Mouse (Mus musculus): ENCODE results near the gene Nrp1. TPM values are rescaled to one million over a fixed set of nuclear protein-coding genes. Genes with fewer than 3 reads are reported as not detected.

The Nrp1 gene
- polyA plus RNA-seq, 1 experiment from 2014 or later: 126 TPM

- Histone ChIP-seq H3K4me3 (ENCODE audit: control insufficient read depth in 1 of 2, insufficient read depth in 1 of 2, low read depth in 1 of 2, low read length in 2 of 2) (no peak overlapping the region), H3K4me1 (ENCODE audit: control insufficient read depth in 2 of 2, insufficient read depth in 2 of 2, low read length in 2 of 2) (no peaks in the 10 kb centered on the region), H3K36me3 (ENCODE audit: control insufficient read depth, insufficient read depth, low read length) (no peaks in the 10 kb centered on the region), H3K9ac (ENCODE audit: low read length) (no peak overlapping the region), H3K27me3 (ENCODE audit: control insufficient read depth, insufficient read depth, low read length) (no peaks in the 10 kb centered on the region), H3K4me2 (ENCODE audit: low read length) (no peak overlapping the region), H3K9me3 (ENCODE audit: control insufficient read depth, low read length) (no peaks in the 10 kb centered on the region), H3K27ac (replicated peaks in 1 of 2; ENCODE audit: control insufficient read depth in 1 of 2, insufficient read depth in 1 of 2, low read depth in 2 of 2, low read length in 2 of 2) (no peak overlapping the region)
- ATAC-seq (ENCODE audit: insufficient number of reproducible peaks, insufficient read depth, low FRiP score, low read depth): no peak
Measured at GRCm38 (mm10) chr8:128350405-128350804, 8.0 kb upstream of the Nrp1 start.

GRCm38 (mm10) chr8:128351211-128351610 is 7.2 kb upstream of the Nrp1 start:
- no peaks in the 10 kb centered on the region for H3K9me3 ChIP-seq (ENCODE audit: control insufficient read depth, low read length)
- H3K4me2 ChIP-seq (ENCODE audit: low read length): no peak overlapping the region
- no peaks in the 10 kb centered on the region for H3K36me3 ChIP-seq (ENCODE audit: control insufficient read depth, insufficient read depth, low read length)
- ATAC-seq (ENCODE audit: insufficient number of reproducible peaks, insufficient read depth, low FRiP score, low read depth): no peak
- H3K27me3 ChIP-seq (ENCODE audit: control insufficient read depth, insufficient read depth, low read length): no peaks in the 10 kb centered on the region
- H3K4me3 ChIP-seq (ENCODE audit: control insufficient read depth in 1 of 2, insufficient read depth in 1 of 2, low read depth in 1 of 2, low read length in 2 of 2): no peak overlapping the region
- H3K9ac ChIP-seq (ENCODE audit: low read length): no peak overlapping the region
- H3K27ac ChIP-seq (replicated peaks in 1 of 2; ENCODE audit: control insufficient read depth in 1 of 2, insufficient read depth in 1 of 2, low read depth in 2 of 2, low read length in 2 of 2): no peak overlapping the region
- H3K4me1 ChIP-seq (ENCODE audit: control insufficient read depth in 2 of 2, insufficient read depth in 2 of 2, low read length in 2 of 2): peaks cover 3 to 7% of the 10 kb centered on the region in 2 experiments

- Histone ChIP-seq H3K9me3 (ENCODE audit: control insufficient read depth, low read length) (no peaks in the 10 kb centered on the region), H3K27me3 (ENCODE audit: control insufficient read depth, insufficient read depth, low read length) (no peaks in the 10 kb centered on the region), H3K36me3 (ENCODE audit: control insufficient read depth, insufficient read depth, low read length) (no peaks in the 10 kb centered on the region), H3K9ac (ENCODE audit: low read length) (no peak overlapping the region), H3K4me2 (ENCODE audit: low read length) (no peak overlapping the region), H3K4me1 (ENCODE audit: control insufficient read depth in 2 of 2, insufficient read depth in 2 of 2, low read length in 2 of 2) (peaks cover 3 to 13% of the 10 kb centered on the region in 2 experiments), H3K27ac (replicated peaks in 1 of 2; ENCODE audit: control insufficient read depth in 1 of 2, insufficient read depth in 1 of 2, low read depth in 2 of 2, low read length in 2 of 2) (no peak overlapping the region), H3K4me3 (ENCODE audit: control insufficient read depth in 1 of 2, insufficient read depth in 1 of 2, low read depth in 1 of 2, low read length in 2 of 2) (no peak overlapping the region)
- ATAC-seq (ENCODE audit: insufficient number of reproducible peaks, insufficient read depth, low FRiP score, low read depth): no peak
- 75% methylated on average over 2 of the region's 2 CpGs for WGBS
Measured at GRCm38 (mm10) chr8:128352821-128353220, 5.6 kb upstream of the Nrp1 start.

GRCm38 (mm10) chr8:128353999-128354398 is 4.4 kb upstream of the Nrp1 start:
- Histone ChIP-seq H3K4me1 (ENCODE audit: control insufficient read depth in 2 of 2, insufficient read depth in 2 of 2, low read length in 2 of 2) (peaks cover 3 to 13% of the 10 kb centered on the region in 2 experiments), H3K9me3 (ENCODE audit: control insufficient read depth, low read length) (no peaks in the 10 kb centered on the region), H3K9ac (ENCODE audit: low read length) (no peak overlapping the region), H3K27me3 (ENCODE audit: control insufficient read depth, insufficient read depth, low read length) (no peaks in the 10 kb centered on the region), H3K4me3 (ENCODE audit: control insufficient read depth in 1 of 2, insufficient read depth in 1 of 2, low read depth in 1 of 2, low read length in 2 of 2) (no peak overlapping the region), H3K27ac (replicated peaks in 1 of 2; ENCODE audit: control insufficient read depth in 1 of 2, insufficient read depth in 1 of 2, low read depth in 2 of 2, low read length in 2 of 2) (no peak overlapping the region), H3K36me3 (ENCODE audit: control insufficient read depth, insufficient read depth, low read length) (no peaks in the 10 kb centered on the region), H3K4me2 (ENCODE audit: low read length) (no peak overlapping the region)
- 61% methylated on average over 1 of the region's 1 CpGs for WGBS
- no peak for ATAC-seq (ENCODE audit: insufficient number of reproducible peaks, insufficient read depth, low FRiP score, low read depth)

GRCm38 (mm10) chr8:128355091-128355490 is 3.3 kb upstream of the Nrp1 start:
- Histone ChIP-seq H3K4me1 (ENCODE audit: control insufficient read depth in 2 of 2, insufficient read depth in 2 of 2, low read length in 2 of 2) (peaks cover 3 to 13% of the 10 kb centered on the region in 2 experiments), H3K36me3 (ENCODE audit: control insufficient read depth, insufficient read depth, low read length) (no peaks in the 10 kb centered on the region), H3K27ac (replicated peaks in 1 of 2; ENCODE audit: control insufficient read depth in 1 of 2, insufficient read depth in 1 of 2, low read depth in 2 of 2, low read length in 2 of 2) (no peak overlapping the region), H3K4me3 (ENCODE audit: control insufficient read depth in 1 of 2, insufficient read depth in 1 of 2, low read depth in 1 of 2, low read length in 2 of 2) (no peak overlapping the region), H3K4me2 (ENCODE audit: low read length) (no peak overlapping the region), H3K27me3 (ENCODE audit: control insufficient read depth, insufficient read depth, low read length) (no peaks in the 10 kb centered on the region), H3K9me3 (ENCODE audit: control insufficient read depth, low read length) (no peaks in the 10 kb centered on the region), H3K9ac (ENCODE audit: low read length) (no peak overlapping the region)
- no peak for ATAC-seq (ENCODE audit: insufficient number of reproducible peaks, insufficient read depth, low FRiP score, low read depth)
- WGBS: 97% methylated on average over 1 of the region's 1 CpGs

GRCm38 (mm10) chr8:128356170-128356569 is 2.2 kb upstream of the Nrp1 start:
- no peaks in the 10 kb centered on the region for H3K9me3 ChIP-seq (ENCODE audit: control insufficient read depth, low read length)
- peak overlapping the region; percentile 90 to 99; a peak in 3 of 4 replicates for H3K27ac ChIP-seq (replicated peaks in 1 of 2; ENCODE audit: control insufficient read depth in 1 of 2, insufficient read depth in 1 of 2, low read depth in 2 of 2, low read length in 2 of 2)
- H3K36me3 ChIP-seq (ENCODE audit: control insufficient read depth, insufficient read depth, low read length): no peaks in the 10 kb centered on the region
- no peak for ATAC-seq (ENCODE audit: insufficient number of reproducible peaks, insufficient read depth, low FRiP score, low read depth)
- H3K27me3 ChIP-seq (ENCODE audit: control insufficient read depth, insufficient read depth, low read length): no peaks in the 10 kb centered on the region
- peak overlapping the region; percentile 100 for H3K9ac ChIP-seq (ENCODE audit: low read length)
- H3K4me1 ChIP-seq (ENCODE audit: control insufficient read depth in 2 of 2, insufficient read depth in 2 of 2, low read length in 2 of 2): peaks cover 3 to 13% of the 10 kb centered on the region in 2 experiments
- peak overlapping the region; percentile 96 for H3K4me2 ChIP-seq (ENCODE audit: low read length)
- 35% methylated on average over 5 of the region's 5 CpGs for WGBS
- peak overlapping the region in 1 of 2 experiments; percentile 91; a peak in 1 of 4 replicates for H3K4me3 ChIP-seq (ENCODE audit: control insufficient read depth in 1 of 2, insufficient read depth in 1 of 2, low read depth in 1 of 2, low read length in 2 of 2)

- H3K27me3 ChIP-seq (ENCODE audit: control insufficient read depth, insufficient read depth, low read length): no peaks in the 10 kb centered on the region
- peak overlapping the region; percentile 100 for H3K9ac ChIP-seq (ENCODE audit: low read length)
- peaks cover 3 to 13% of the 10 kb centered on the region in 2 experiments for H3K4me1 ChIP-seq (ENCODE audit: control insufficient read depth in 2 of 2, insufficient read depth in 2 of 2, low read length in 2 of 2)
- WGBS: 2% methylated on average over 40 of the region's 49 CpGs
- H3K4me3 ChIP-seq (ENCODE audit: control insufficient read depth in 1 of 2, insufficient read depth in 1 of 2, low read depth in 1 of 2, low read length in 2 of 2): peak overlapping the region; percentile 77 to 91
- no peaks in the 10 kb centered on the region for H3K36me3 ChIP-seq (ENCODE audit: control insufficient read depth, insufficient read depth, low read length)
- peak overlapping the region; percentile 99 for H3K27ac ChIP-seq (replicated peaks in 1 of 2; ENCODE audit: control insufficient read depth in 1 of 2, insufficient read depth in 1 of 2, low read depth in 2 of 2, low read length in 2 of 2)
- no peaks in the 10 kb centered on the region for H3K9me3 ChIP-seq (ENCODE audit: control insufficient read depth, low read length)
- peak overlapping the region; percentile 96 for H3K4me2 ChIP-seq (ENCODE audit: low read length)
- peak; percentile 80 for ATAC-seq (ENCODE audit: insufficient number of reproducible peaks, insufficient read depth, low FRiP score, low read depth)
Measured at GRCm38 (mm10) chr8:128356796-128357539, 1.4 kb upstream of the Nrp1 start.
